Mouse (Mus musculus) lung, embryonic 16.5 days (tissue): Measurements from ENCODE around the gene Aicda. TPM values are rescaled to one million over a fixed set of nuclear protein-coding genes. Genes with fewer than 3 reads are reported as not detected.
A peak's percentile ranks its signal among the peaks of the same experiment; 100 is the strongest.

Experiments used
- ATAC-seq: fragments of 200-750 bp; cut with Nextera tagmentation; 2 replicates; pipeline ENCODE4 v1.8.0; 2017; ENCODE audit warnings: low read depth, mild to moderate bottlenecking, moderate library complexity
- H3K27ac ChIP-seq: fragments of 300-500 bp; sonication (generic); 2 replicates; pipeline ENCODE4 v1.5.1; 2014; ENCODE audit warnings: mild to moderate bottlenecking, control low read depth, low read length
- H3K27me3 ChIP-seq: fragments of 300-500 bp; sonication (generic); 2 replicates; pipeline ENCODE4 v1.6.1; 2014; ENCODE audit warnings: low read depth, low read length, mixed read lengths; ENCODE audit not compliant: control insufficient read depth, insufficient read depth
- H3K36me3 ChIP-seq: fragments of 300-500 bp; sonication (generic); 2 replicates; pipeline ENCODE4 v1.6.1; 2014; ENCODE audit warnings: low read length; ENCODE audit not compliant: control insufficient read depth, insufficient read depth
- H3K4me1 ChIP-seq: fragments of 300-500 bp; sonication (generic); replicated peaks from 2 replicates; pipeline ENCODE4 v1.6.1; 2014; ENCODE audit warnings: low read length, mixed read lengths; ENCODE audit not compliant: control insufficient read depth, insufficient read depth
- H3K4me2 ChIP-seq: fragments of 300-500 bp; sonication (generic); 2 replicates; pipeline ENCODE4 v1.6.1; 2014; ENCODE audit warnings: low read depth, low read length, control low read depth
- H3K4me3 ChIP-seq: fragments of 300-500 bp; sonication (generic); 2 replicates; pipeline ENCODE4 v1.5.1; 2014; ENCODE audit warnings: mild to moderate bottlenecking, low read length, control low read depth
- H3K9ac ChIP-seq: fragments of 300-500 bp; sonication (generic); 2 replicates; pipeline ENCODE4 v1.6.1; 2014; ENCODE audit warnings: low read length, control low read depth
- H3K9me3 ChIP-seq: fragments of 300-500 bp; sonication (generic); 2 replicates; pipeline ENCODE4 v1.6.1; 2016; ENCODE audit warnings: low read length; ENCODE audit not compliant: control insufficient read depth
- WGBS: fragments of 180-500 bp; shearing (Covaris S2); extraction: QIAGEN DNeasy Blood & Tissue Kit; methylation state at CpG from one replicate; pipeline ENCODE4 v1.1.7; 2014; 5-methylcytosine and 5-hydroxymethylcytosine counted together
- polyA plus RNA-seq: library from polyadenylated mRNA; unstranded; fragments of >200 nt; fragmentation: Nextera tagmentation; extraction: Ambion mirVana; gene quantifications from 2 replicates; pipeline ENCODE4 v1.2.1, GENCODE M21; 2015

Gene Aicda
- polyA plus RNA-seq, 1 experiment from 2014 or later = not detected

- H3K27me3 ChIP-seq = no peaks in the 10 kb centered on the region
- no peak overlapping the region for H3K27ac ChIP-seq
- no peaks in the 10 kb centered on the region for H3K4me1 ChIP-seq
- no peak overlapping the region for H3K4me2 ChIP-seq
- H3K4me3 ChIP-seq = no peak overlapping the region
- 70% methylated on average over 13 of the region's 13 CpGs for WGBS
- H3K36me3 ChIP-seq = no peaks in the 10 kb centered on the region
- no peaks in the 10 kb centered on the region for H3K9me3 ChIP-seq
- no peak overlapping the region for H3K9ac ChIP-seq
- ATAC-seq = no peak
Observed at GRCm38 (mm10) chr6:122591027-122591758, 37.6 kb downstream of the Aicda start.

GRCm38 (mm10) chr6:122592905-122593304, 39.3 kb downstream of the Aicda start:
- no peaks in the 10 kb centered on the region for H3K36me3 ChIP-seq
- no peaks in the 10 kb centered on the region for H3K9me3 ChIP-seq
- no peak overlapping the region for H3K27ac ChIP-seq
- no peak overlapping the region for H3K4me3 ChIP-seq
- no peak for ATAC-seq
- WGBS = 84% methylated on average over 2 of the region's 2 CpGs
- H3K4me1 ChIP-seq = no peaks in the 10 kb centered on the region
- no peaks in the 10 kb centered on the region for H3K27me3 ChIP-seq
- no peak overlapping the region for H3K9ac ChIP-seq
- H3K4me2 ChIP-seq = no peak overlapping the region

GRCm38 (mm10) chr6:122595637-122596036, 42.0 kb downstream of the Aicda start:
- ATAC-seq = peak; percentile 47; the same call in 1 of the 2 replicates
- no peaks in the 10 kb centered on the region for H3K4me1 ChIP-seq
- H3K4me2 ChIP-seq = peak overlapping the region; percentile 34; the same call in 1 of the 2 replicates
- 19% methylated on average over 7 of the region's 7 CpGs for WGBS
- H3K9ac ChIP-seq = no peak overlapping the region
- no peaks in the 10 kb centered on the region for H3K36me3 ChIP-seq
- no peaks in the 10 kb centered on the region for H3K9me3 ChIP-seq
- H3K4me3 ChIP-seq = no peak overlapping the region
- no peak overlapping the region for H3K27ac ChIP-seq
- H3K27me3 ChIP-seq = no peaks in the 10 kb centered on the region

- H3K9me3 ChIP-seq = no peaks in the 10 kb centered on the region
- no peak for ATAC-seq
- H3K4me1 ChIP-seq = no peaks in the 10 kb centered on the region
- no peak overlapping the region for H3K27ac ChIP-seq
- H3K4me3 ChIP-seq = no peak overlapping the region
- 70% methylated on average over 7 of the region's 7 CpGs for WGBS
- no peaks in the 10 kb centered on the region for H3K36me3 ChIP-seq
- no peak overlapping the region for H3K9ac ChIP-seq
- H3K27me3 ChIP-seq = no peaks in the 10 kb centered on the region
- no peak overlapping the region for H3K4me2 ChIP-seq
Observed at GRCm38 (mm10) chr6:122596608-122597007, 43.0 kb downstream of the Aicda start.

GRCm38 (mm10) chr6:122598014-122598413, 44.4 kb downstream of the Aicda start:
- Histone ChIP-seq H3K9ac (no peak overlapping the region), H3K36me3 (no peaks in the 10 kb centered on the region), H3K4me1 (no peaks in the 10 kb centered on the region), H3K4me2 (no peak overlapping the region), H3K4me3 (no peak overlapping the region), H3K9me3 (no peaks in the 10 kb centered on the region), H3K27me3 (no peaks in the 10 kb centered on the region), H3K27ac (no peak overlapping the region)
- 92% methylated on average over 4 of the region's 4 CpGs for WGBS
- no peak for ATAC-seq

- Histone ChIP-seq H3K4me3 (no peak overlapping the region), H3K4me1 (no peaks in the 10 kb centered on the region), H3K36me3 (no peaks in the 10 kb centered on the region), H3K4me2 (no peak overlapping the region), H3K27ac (no peak overlapping the region), H3K9ac (no peak overlapping the region), H3K9me3 (no peaks in the 10 kb centered on the region), H3K27me3 (no peaks in the 10 kb centered on the region)
- WGBS = 85% methylated on average over 6 of the region's 6 CpGs
- ATAC-seq = no peak
Observed at GRCm38 (mm10) chr6:122598436-122598835, 44.8 kb downstream of the Aicda start.

- no peaks in the 10 kb centered on the region for H3K9me3 ChIP-seq
- H3K9ac ChIP-seq = no peak overlapping the region
- no peaks in the 10 kb centered on the region for H3K4me1 ChIP-seq
- no peak for ATAC-seq
- H3K36me3 ChIP-seq = no peaks in the 10 kb centered on the region
- WGBS = 83% methylated on average over 9 of the region's 9 CpGs
- H3K27me3 ChIP-seq = no peaks in the 10 kb centered on the region
- H3K4me2 ChIP-seq = no peak overlapping the region
- no peak overlapping the region for H3K4me3 ChIP-seq
- H3K27ac ChIP-seq = no peak overlapping the region
Observed at GRCm38 (mm10) chr6:122599054-122599737, 45.6 kb downstream of the Aicda start.

GRCm38 (mm10) chr6:122600066-122600646, 46.6 kb downstream of the Aicda start:
- no peak overlapping the region for H3K27ac ChIP-seq
- ATAC-seq = no peak
- H3K9ac ChIP-seq = no peak overlapping the region
- no peaks in the 10 kb centered on the region for H3K36me3 ChIP-seq
- 78% methylated on average over 7 of the region's 7 CpGs for WGBS
- H3K27me3 ChIP-seq = no peaks in the 10 kb centered on the region
- H3K4me1 ChIP-seq = no peaks in the 10 kb centered on the region
- no peak overlapping the region for H3K4me2 ChIP-seq
- no peaks in the 10 kb centered on the region for H3K9me3 ChIP-seq
- H3K4me3 ChIP-seq = no peak overlapping the region

- Histone ChIP-seq H3K4me2 (no peak overlapping the region), H3K27me3 (no peaks in the 10 kb centered on the region), H3K36me3 (no peaks in the 10 kb centered on the region), H3K9me3 (no peaks in the 10 kb centered on the region), H3K27ac (no peak overlapping the region), H3K4me3 (no peak overlapping the region), H3K4me1 (no peaks in the 10 kb centered on the region), H3K9ac (no peak overlapping the region)
- 77% methylated on average over 4 of the region's 4 CpGs for WGBS
- no peak for ATAC-seq
Observed at GRCm38 (mm10) chr6:122601031-122601430, 47.4 kb downstream of the Aicda start.
